Mouse (Mus musculus) 416B (cell line): ENCODE measurements around the gene Tmf1.

Experiments
- DNase-seq: peaks from one replicate; pipeline ENCODE4 v3.0.0; 2011; ENCODE audit warnings: low read depth

The Tmf1 gene

GRCm38 (mm10) chr6:97204252-97204869, 25.4 kb upstream of the Tmf1 start:
- peak; percentile 59 for DNase-seq

- no peak for DNase-seq
Observed at GRCm38 (mm10) chr6:97202477-97202876, 23.6 kb upstream of the Tmf1 start.

GRCm38 (mm10) chr6:97200437-97200836, 21.5 kb upstream of the Tmf1 start:
- DNase-seq = no peak

- peak; percentile 82 for DNase-seq
Observed at GRCm38 (mm10) chr6:97179367-97179828, 476 bp upstream of the Tmf1 start.

- peak; percentile 66 for DNase-seq
Observed at GRCm38 (mm10) chr6:97175716-97176115, 3.2 kb downstream of the Tmf1 start.

GRCm38 (mm10) chr6:97150156-97150555, 28.8 kb downstream of the Tmf1 start:
- peak; percentile 57 for DNase-seq

GRCm38 (mm10) chr6:97149721-97150120, 29.2 kb downstream of the Tmf1 start:
- DNase-seq = peak; percentile 48

- peak; percentile 76 for DNase-seq
Observed at GRCm38 (mm10) chr6:97148383-97149251, 30.3 kb downstream of the Tmf1 start, which contains the start of gene Eogt. Eogt (minus strand) TSS chr6:97149182.

- peak; percentile 18 for DNase-seq
Observed at GRCm38 (mm10) chr6:97147755-97148382, 31.1 kb downstream of the Tmf1 start.

- DNase-seq = no peak
Observed at GRCm38 (mm10) chr6:97145156-97145555, 33.8 kb downstream of the Tmf1 start.

GRCm38 (mm10) chr6:97144359-97144758, 34.6 kb downstream of the Tmf1 start:
- DNase-seq = no peak

- DNase-seq = no peak
Observed at GRCm38 (mm10) chr6:97142611-97143010, 36.3 kb downstream of the Tmf1 start.

GRCm38 (mm10) chr6:97141811-97142210, 37.1 kb downstream of the Tmf1 start:
- DNase-seq = no peak

- no peak for DNase-seq
Observed at GRCm38 (mm10) chr6:97132707-97133303, 46.1 kb downstream of the Tmf1 start.

GRCm38 (mm10) chr6:97131808-97132207, 47.1 kb downstream of the Tmf1 start:
- no peak for DNase-seq

- peak; percentile 34 for DNase-seq
Observed at GRCm38 (mm10) chr6:97130979-97131378, 47.9 kb downstream of the Tmf1 start.

- no peak for DNase-seq
Observed at GRCm38 (mm10) chr6:97124336-97125010, 54.4 kb downstream of the Tmf1 start.

- DNase-seq = no peak
Observed at GRCm38 (mm10) chr6:97120922-97121321, 58.0 kb downstream of the Tmf1 start.

GRCm38 (mm10) chr6:97118327-97118726, 60.6 kb downstream of the Tmf1 start:
- no peak for DNase-seq

- DNase-seq = no peak
Observed at GRCm38 (mm10) chr6:97116896-97117295, 62.0 kb downstream of the Tmf1 start.

GRCm38 (mm10) chr6:97114821-97115220, 64.1 kb downstream of the Tmf1 start:
- peak; percentile 12 for DNase-seq

GRCm38 (mm10) chr6:97112177-97112576, 66.7 kb downstream of the Tmf1 start:
- no peak for DNase-seq
